Mouse (Mus musculus) colon, adult 2 months (tissue): ENCODE data around the gene Tfap2c. TPM values are rescaled to one million over a fixed set of nuclear protein-coding genes. Genes with fewer than 3 reads are reported as not detected.

Source experiments
- polyA plus RNA-seq: library from polyadenylated mRNA; depleted of rRNA; stranded (reverse); fragments of >200 nt; gene quantifications from 2 replicates; pipeline ENCODE4 v1.2.3, GENCODE M21; 2012; rRNA removed

Tfap2c gene
- not detected in 2 replicates for polyA plus RNA-seq

DNA sequence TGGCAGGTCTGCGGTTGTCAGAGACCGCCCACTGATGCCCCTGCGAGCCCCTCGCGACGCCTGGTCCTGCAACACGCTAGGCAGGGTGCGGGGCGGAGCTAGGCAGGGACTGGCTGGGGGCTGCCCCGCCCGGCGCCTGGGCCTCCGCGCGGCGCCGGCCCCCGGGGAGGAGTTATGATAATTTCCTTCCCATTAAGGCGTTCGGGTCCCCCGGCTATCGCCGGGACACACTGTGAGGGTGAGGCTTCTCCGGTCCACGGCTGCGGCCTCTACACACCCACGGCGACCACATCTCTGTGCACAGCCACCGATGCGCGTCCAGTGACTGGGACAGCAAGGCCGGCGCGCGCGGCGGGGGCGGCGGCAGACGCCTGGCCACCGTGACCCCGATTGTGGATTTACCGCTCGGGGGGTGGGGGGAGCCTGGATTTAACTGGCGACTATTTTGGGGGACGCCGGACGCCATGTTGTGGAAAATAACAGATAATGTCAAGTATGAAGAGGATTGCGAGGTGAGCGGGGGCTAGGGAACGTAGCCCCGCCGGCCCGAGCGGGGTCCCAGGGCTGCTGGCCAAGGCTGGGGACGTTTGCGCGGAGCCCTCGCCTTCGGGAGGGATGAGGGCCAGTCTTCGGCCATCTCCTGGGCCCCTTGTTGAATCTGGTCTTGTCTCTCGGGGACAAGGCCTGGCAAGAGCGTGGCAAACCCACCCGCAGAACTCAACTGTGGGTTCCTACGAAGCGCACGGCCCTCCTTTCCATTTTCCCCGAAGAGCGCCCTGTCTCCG, at the start of gene Tfap2c:
Gene Tfap2c (plus strand): TSS at position 223 of the 785 bp plus-strand sequence.

Other genes with a start within 250 kb of the Tfap2c start
- 27.9 and 29.0 TPM in 2 replicates for gene Fam210b, start 204.0 kb upstream of the Tfap2c start, polyA plus RNA-seq
- 6.8 and 7.9 TPM in 2 replicates for gene Aurka, start 179.1 kb upstream of the Tfap2c start, polyA plus RNA-seq
- gene Cstf1, start 178.9 kb upstream of the Tfap2c start, polyA plus RNA-seq = 27.8 and 28.7 TPM in 2 replicates
- gene Cass4, start 155.8 kb upstream of the Tfap2c start, polyA plus RNA-seq = 0.43 and 0.50 TPM in 2 replicates
- 27.9 and 33.0 TPM in 2 replicates for gene Rtf2, start 109.0 kb upstream of the Tfap2c start, polyA plus RNA-seq
- gene Gcnt7, start 91.0 kb upstream of the Tfap2c start, polyA plus RNA-seq = not detected in 2 replicates
- gene Fam209, start 77.1 kb upstream of the Tfap2c start, polyA plus RNA-seq = 0.19 and 0.24 TPM in 2 replicates